Mouse (Mus musculus) adrenal gland, adult 2 months (tissue): ENCODE measurements at regions not wholly inside any gene's neighbourhood (a gene's known extent, or its start where the extent isn't known, plus 50 kb on each side); places are given as distances from the start of the nearest gene placed in this dataset.

ENCODE experiments used
- DNase-seq: peaks from one replicate; pipeline ENCODE4 v3.0.0; 2021

DNA sequence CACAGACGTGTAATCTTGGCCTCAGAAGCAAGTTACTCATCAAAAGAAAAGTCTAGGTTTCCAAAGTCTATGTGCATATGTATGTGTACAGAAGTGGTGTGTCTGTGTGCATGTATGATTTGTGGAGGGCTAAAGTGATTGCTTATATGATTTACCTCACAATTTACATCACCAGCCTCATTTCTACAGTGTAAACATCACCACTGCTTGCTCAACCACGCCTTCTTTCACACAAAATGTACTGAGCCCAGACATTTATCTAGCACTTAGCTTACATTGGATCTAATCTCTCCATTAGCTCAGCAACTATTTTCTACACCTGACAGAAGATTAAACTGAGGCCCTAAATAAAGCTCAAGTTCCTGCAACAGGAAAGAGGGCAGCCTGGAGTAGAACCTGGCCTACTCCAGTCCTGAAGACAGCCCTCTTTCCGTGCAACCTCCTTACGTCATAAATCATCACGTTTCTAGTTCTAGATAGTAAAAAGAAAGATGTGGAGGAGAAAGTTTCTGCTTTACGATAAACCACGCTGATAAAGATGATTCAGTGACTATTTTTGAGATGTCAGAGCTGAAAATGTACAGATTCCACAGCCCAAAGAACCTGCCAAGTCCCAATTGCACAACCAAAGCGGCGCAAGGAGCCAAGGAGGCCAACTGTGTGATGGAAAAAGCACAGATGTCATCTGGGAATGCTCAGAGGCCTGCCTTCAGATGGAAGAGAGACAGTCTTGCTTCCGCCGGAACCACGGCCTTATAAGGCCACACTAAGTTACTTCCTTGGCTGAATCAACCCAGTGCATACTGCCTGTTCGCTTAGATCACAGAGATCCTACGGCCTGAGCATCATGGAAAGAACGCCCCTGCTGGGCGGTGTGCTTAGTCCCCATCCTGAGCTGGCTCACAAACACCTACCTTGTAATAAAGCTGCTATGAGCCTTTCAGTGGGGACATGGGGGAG lies 72.5 kb upstream of the Thbs1 start:
- peak; percentile 46 for DNase-seq

- no peak for DNase-seq
Observed at GRCm38 (mm10) chr2:118039819-118040206, 71.9 kb upstream of the Thbs1 start.

DNA sequence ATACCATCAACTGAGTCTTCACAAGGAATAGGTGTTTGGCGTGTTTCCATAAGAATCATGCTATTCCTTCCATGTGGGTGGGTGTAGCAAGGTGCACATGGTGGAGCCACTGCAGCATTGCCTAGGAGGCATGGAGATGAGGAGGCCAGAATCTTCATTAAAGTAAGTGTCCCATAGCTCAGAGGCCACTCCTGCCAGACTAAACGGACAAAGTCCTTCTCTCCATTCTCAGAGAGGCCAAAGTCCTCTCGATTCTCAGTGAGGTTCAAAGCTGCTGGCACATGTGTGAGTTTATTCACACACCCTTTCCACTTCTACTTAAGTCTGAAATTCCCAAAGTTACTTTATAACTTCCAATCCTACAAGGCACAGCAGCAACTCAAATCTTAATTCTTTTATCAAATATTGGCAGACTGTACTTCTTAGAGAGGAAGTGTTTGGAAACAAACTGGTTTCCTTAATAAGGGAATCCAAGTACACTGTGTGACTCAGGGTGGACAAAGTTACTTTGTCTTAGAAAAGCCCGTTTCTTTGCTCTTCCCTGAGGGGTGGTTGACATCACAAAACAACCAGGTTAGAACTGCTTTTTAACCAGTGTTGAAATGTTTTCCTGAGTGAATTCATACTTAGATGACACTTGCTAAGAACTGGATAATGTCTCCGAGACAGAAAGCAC lies 69.2 kb upstream of the Thbs1 start:
- DNase-seq, result no peak

GRCm38 (mm10) chr2:118044666-118045065 lies 67.0 kb upstream of the Thbs1 start:
- no peak for DNase-seq

DNA sequence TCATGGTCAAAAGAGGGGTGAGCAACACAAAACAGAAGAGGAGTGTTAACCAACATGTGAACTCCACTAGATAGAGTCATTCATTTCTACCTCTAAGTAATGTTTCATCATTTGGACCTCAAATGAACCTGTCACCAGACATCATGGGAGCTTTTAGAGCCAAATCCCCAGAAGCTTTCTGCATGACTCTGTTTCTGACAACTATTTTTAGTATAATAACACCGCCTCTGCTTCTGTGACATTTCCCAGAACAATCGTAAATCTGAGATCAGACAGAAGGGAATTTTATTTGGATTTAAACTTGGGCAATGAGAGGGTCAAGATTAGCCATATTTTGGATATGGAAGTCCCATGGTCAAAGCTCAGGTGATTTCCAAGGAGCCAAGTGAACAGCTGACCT lies 61.4 kb upstream of the Thbs1 start:
- no peak for DNase-seq

DNA sequence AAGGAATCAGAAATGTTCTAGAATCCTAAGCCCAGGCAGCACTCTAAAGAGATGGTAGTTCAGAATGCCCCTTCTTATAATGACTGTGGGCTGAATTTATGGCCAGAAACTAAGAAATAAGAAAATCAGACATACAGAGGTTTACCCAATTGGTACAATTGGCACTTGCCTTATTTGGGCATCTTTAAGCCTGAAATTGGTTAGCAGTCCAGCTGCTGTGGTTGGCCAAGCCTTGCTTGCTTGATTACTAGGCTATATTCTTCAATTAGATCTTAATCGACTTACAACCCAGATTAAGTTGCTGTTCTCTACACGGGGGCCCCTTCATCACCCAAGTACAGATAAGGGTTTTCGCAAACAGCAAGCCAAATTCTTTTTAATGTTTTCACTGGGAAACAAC lies 60.1 kb upstream of the Thbs1 start:
- DNase-seq, result no peak

- DNase-seq, result no peak
Observed at GRCm38 (mm10) chr2:118053512-118053911, 58.2 kb upstream of the Thbs1 start.

GRCm38 (mm10) chr2:118058654-118059395 lies 52.9 kb upstream of the Thbs1 start:
- DNase-seq, result peak; percentile 13

DNA sequence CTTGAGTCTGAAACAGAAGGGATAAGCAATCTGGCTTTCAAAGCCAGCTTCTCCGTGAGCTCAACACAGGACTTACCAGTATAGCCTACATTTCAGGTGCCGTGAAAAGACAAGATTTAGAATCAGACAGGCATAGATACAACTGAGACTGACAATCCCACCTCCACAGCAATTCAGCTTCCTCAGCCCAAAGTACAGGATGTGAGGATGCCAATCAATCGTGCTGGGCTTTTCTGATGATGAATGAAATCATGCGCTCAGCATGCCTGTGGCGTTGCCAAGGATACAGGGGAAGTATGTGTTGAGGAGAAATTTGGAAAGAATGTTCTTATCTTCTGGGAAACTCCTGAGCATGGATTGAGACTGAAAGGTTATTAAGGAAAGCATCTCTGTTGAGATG lies 50.4 kb upstream of the Thbs1 start:
- DNase-seq, result no peak
